Mouse (Mus musculus) heart, embryonic 13.5 days (tissue): ENCODE results near the gene Foxg1. TPM values are rescaled to one million over a fixed set of nuclear protein-coding genes. Genes with fewer than 3 reads are reported as not detected.

Experiments
- polyA plus RNA-seq: library from polyadenylated mRNA; unstranded; fragments of >200 nt; fragmentation: Nextera tagmentation; extraction: Ambion mirVana; gene quantifications from 2 replicates; pipeline ENCODE4 v1.2.1, GENCODE M21; 2015

Gene Foxg1
- polyA plus RNA-seq, 1 experiment from 2014 or later: 0.12 TPM

Other genes with a start within 250 kb of the Foxg1 start
- not detected in 2 replicates for gene Gm43517, start 2.5 kb downstream of the Foxg1 start, polyA plus RNA-seq